Mouse (Mus musculus) heart, embryonic 11.5 days (tissue): ENCODE measurements around the gene Rarb. TPM values are rescaled to one million over a fixed set of nuclear protein-coding genes. Genes with fewer than 3 reads are reported as not detected.

ENCODE experiments used
- ATAC-seq: fragments of 200-750 bp; cut with Nextera tagmentation; replicated peaks from 2 replicates; pipeline ENCODE4 v1.8.0; 2017; ENCODE audit warnings: moderate library complexity; ENCODE audit not compliant: insufficient number of reproducible peaks, low FRiP score, low TSS enrichment
- H3K27ac ChIP-seq: fragments of 300-500 bp; sonication (generic); 2 replicates; pipeline ENCODE4 v1.5.1; 2014; ENCODE audit warnings: mild to moderate bottlenecking, low read depth, low read length
- H3K27me3 ChIP-seq: fragments of 300-500 bp; sonication (generic); 2 replicates; pipeline ENCODE4 v1.6.1; 2014; ENCODE audit warnings: mild to moderate bottlenecking, low read length, mixed read lengths; ENCODE audit not compliant: control insufficient read depth, insufficient read depth
- H3K36me3 ChIP-seq: fragments of 300-500 bp; sonication (generic); 2 replicates; pipeline ENCODE4 v1.6.1; 2014; ENCODE audit warnings: mild to moderate bottlenecking, low read length, moderate library complexity, mixed read lengths; ENCODE audit not compliant: control insufficient read depth, insufficient read depth
- H3K4me1 ChIP-seq: fragments of 300-500 bp; sonication (generic); 2 replicates; pipeline ENCODE4 v1.6.1; 2014; ENCODE audit warnings: low read length; ENCODE audit not compliant: control insufficient read depth, insufficient read depth
- H3K4me2 ChIP-seq: fragments of 300-500 bp; sonication (generic); 2 replicates; pipeline ENCODE4 v1.6.1; 2014; ENCODE audit warnings: mild to moderate bottlenecking, moderate library complexity
- H3K4me3 ChIP-seq: fragments of 300-500 bp; sonication (generic); 2 replicates; pipeline ENCODE4 v1.5.1; 2014; ENCODE audit warnings: low read depth, low read length
- H3K9ac ChIP-seq: fragments of 300-500 bp; sonication (generic); 2 replicates; pipeline ENCODE4 v1.6.1; 2014; ENCODE audit warnings: mild to moderate bottlenecking, low read depth, low read length, moderate library complexity
- H3K9me3 ChIP-seq: fragments of 300-500 bp; sonication (generic); replicated peaks from 2 replicates; pipeline ENCODE4 v1.6.1; 2016; ENCODE audit warnings: low read length; ENCODE audit not compliant: control insufficient read depth
- WGBS: fragments of 180-500 bp; shearing (Covaris S2); extraction: QIAGEN DNeasy Blood & Tissue Kit; methylation state at CpG from one replicate; pipeline ENCODE4 v1.1.7; 2014; ENCODE audit not compliant: insufficient replicate concordance; 5-methylcytosine and 5-hydroxymethylcytosine counted together
- polyA plus RNA-seq: library from polyadenylated mRNA; unstranded; fragments of >200 nt; fragmentation: Nextera tagmentation; extraction: Ambion mirVana; gene quantifications from 2 replicates; pipeline ENCODE4 v1.2.1, GENCODE M21; 2014

The Rarb gene
- polyA plus RNA-seq, 1 experiment from 2014 or later: 18.1 TPM

DNA sequence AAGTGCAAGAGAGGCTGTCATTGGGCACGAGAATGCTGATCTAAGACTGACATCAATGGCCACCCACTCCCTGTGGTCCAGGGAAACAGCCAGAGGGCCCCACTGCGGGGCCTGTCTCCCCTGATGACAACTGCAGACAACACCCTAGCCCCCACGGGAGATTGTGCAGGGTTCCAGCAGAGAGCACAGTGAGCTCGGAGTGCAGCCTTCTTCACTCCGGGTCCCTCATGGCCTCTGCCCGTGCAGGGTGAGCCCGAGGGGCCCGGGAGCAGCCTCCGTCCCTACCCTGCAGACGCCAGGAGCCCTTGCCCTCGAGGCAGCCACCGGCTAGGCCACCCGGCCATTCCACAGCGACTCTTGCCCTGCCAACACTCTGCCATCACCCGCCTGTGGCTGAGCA is 95.0 kb downstream of the Rarb start:
- no peaks in the 10 kb centered on the region for H3K27me3 ChIP-seq
- H3K4me3 ChIP-seq: no peak overlapping the region
- no peaks in the 10 kb centered on the region for H3K4me1 ChIP-seq
- no peak overlapping the region for H3K4me2 ChIP-seq
- no peaks in the 10 kb centered on the region for H3K9me3 ChIP-seq
- H3K36me3 ChIP-seq: no peaks in the 10 kb centered on the region
- 80% methylated on average over 15 of the region's 15 CpGs for WGBS
- H3K9ac ChIP-seq: no peak overlapping the region
- ATAC-seq: no peak
- no peak overlapping the region for H3K27ac ChIP-seq

DNA sequence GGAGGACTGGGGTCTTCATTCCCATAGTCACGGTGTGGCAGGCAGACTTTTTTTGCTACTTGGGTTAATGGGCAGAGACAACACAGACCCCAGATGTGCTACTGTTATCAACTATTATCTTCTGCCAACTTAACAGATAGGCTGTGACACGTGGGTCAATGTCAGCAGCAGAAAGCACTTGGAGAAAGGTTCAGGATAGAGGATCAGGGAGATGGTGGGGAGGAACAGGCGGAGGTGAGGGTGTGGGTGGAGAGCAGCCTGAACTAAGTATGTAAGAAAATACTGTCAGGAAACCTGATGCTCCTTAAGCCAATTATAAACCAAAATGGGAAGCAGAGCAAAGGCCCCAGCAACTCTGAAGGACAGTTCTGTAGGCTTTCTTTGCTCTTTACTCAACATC is 101.1 kb downstream of the Rarb start:
- no peaks in the 10 kb centered on the region for H3K36me3 ChIP-seq
- H3K4me2 ChIP-seq: no peak overlapping the region
- 34% methylated on average over 3 of the region's 3 CpGs for WGBS
- no peaks in the 10 kb centered on the region for H3K9me3 ChIP-seq
- no peak overlapping the region for H3K27ac ChIP-seq
- no peak overlapping the region for H3K9ac ChIP-seq
- no peak for ATAC-seq
- peaks cover 14% of the 10 kb centered on the region for H3K4me1 ChIP-seq
- H3K27me3 ChIP-seq: no peaks in the 10 kb centered on the region
- H3K4me3 ChIP-seq: no peak overlapping the region

DNA sequence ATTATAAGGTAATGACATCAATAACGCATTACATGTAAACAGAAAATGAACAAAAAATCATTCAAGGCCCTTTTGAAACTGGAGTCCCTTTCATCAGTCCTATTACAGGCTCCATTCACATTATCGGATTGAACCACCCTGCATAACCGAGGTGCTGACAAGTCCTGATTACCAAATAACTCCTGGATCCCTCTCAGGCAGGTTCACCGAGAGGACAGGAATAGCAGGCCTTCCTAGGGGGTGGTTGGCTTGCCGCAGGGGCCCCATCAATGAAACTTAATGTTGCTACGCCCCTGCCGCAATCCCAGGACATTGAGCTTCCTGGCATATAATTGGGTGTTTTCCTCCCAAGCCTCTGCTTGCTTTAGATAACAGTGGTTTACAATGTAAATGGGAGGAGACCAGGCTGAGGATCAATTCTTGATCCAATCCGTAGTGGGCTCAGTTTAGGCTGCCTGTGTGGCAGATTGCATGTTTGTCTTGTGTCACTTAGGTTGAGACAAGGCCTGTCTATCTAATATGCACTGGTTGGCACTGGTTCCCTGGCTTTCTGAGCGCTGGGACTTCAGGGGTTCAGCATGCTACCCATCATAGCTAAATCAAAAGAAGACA is 104.5 kb downstream of the Rarb start:
- peak; percentile 65; the same call in 1 of the 2 replicates for ATAC-seq
- 16% methylated on average over 9 of the region's 9 CpGs for WGBS
- Histone ChIP-seq H3K9me3 (no peaks in the 10 kb centered on the region), H3K4me1 (peaks cover 14% of the 10 kb centered on the region), H3K27ac (no peak overlapping the region), H3K36me3 (no peaks in the 10 kb centered on the region), H3K9ac (no peak overlapping the region), H3K4me2 (peak overlapping the region; percentile 24), H3K27me3 (no peaks in the 10 kb centered on the region), H3K4me3 (no peak overlapping the region)

DNA sequence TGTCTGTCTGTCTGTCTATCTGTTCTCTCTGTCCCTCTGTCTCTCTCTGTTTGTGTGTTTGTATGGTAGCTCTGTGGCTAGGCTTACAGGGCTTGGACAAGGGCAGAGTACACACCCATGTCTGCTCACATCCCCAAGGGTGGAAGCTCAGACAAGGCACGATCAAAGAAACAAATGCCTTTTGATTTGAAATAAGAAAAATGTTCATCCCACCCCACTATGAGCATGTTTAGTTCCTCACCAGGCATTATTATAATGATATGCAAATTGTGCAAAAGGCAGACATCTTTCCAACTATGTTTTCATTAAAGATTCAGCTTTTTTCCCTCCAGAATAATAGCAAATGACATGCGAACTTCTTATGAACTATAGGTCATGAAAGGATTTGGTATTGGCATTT is 105.2 kb downstream of the Rarb start:
- Histone ChIP-seq H3K36me3 (no peaks in the 10 kb centered on the region), H3K27ac (no peak overlapping the region), H3K9me3 (no peaks in the 10 kb centered on the region), H3K4me2 (no peak overlapping the region), H3K9ac (no peak overlapping the region), H3K27me3 (no peaks in the 10 kb centered on the region), H3K4me3 (no peak overlapping the region), H3K4me1 (peaks cover 14% of the 10 kb centered on the region)
- 64% methylated on average over 2 of the region's 2 CpGs for WGBS
- ATAC-seq: no peak

DNA sequence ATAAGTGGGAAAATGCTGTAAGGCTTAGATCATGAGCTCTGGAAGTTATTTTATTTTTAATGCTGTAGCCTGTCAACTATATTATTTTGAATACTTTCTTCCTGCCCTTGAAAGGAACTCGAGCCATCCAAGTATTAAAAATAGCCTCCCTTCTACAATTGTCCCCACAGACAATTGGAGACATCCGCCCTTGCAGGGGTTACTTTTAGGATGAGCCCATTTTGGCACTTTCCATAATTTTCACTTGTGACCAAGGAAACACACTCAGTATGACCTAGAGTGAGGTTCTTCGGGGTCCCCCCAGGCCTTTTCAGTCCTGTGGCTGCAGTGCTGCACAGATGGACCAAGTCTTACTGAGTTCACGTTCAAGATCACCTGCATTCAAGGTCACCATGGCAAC is 119.7 kb downstream of the Rarb start:
- ATAC-seq: no peak
- Histone ChIP-seq H3K4me2 (no peak overlapping the region), H3K4me3 (no peak overlapping the region), H3K9me3 (no peaks in the 10 kb centered on the region), H3K9ac (no peak overlapping the region), H3K36me3 (no peaks in the 10 kb centered on the region), H3K4me1 (peaks cover 6% of the 10 kb centered on the region; the same call in 1 of the 2 replicates), H3K27ac (no peak overlapping the region), H3K27me3 (no peaks in the 10 kb centered on the region)
- 78% methylated on average over 4 of the region's 4 CpGs for WGBS

DNA sequence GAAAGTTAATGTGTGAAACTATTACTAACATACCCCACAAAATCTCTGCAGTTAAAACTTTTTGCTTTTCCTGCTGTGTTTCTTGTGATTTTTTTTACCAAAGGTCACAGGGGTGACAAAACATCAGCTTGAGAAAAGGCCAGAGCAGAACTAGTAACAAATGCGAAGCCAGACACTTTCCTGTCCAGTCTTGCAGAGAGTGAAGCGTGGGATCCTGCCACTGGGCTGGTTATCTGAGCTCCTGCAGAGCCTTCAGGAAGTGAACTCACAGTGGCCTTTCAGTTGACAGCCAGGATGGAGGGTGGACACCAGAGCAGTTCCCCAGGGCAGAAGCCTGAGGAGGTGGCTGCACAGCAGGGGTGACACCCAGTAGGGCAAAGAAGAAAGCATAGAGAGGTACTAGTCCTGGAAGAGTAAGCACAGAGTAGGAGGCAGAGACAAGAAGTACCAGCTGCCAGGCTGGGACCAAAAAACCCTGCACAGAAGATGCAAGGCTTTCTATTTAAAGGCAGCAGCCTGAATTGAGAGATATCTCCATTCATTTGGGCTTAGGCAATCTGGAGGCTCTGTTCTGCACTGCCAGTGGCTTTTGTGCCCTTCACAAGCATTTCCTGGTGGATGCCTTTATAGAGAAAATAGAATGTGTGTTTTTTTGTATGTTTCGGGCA is 123.4 kb downstream of the Rarb start:
- H3K9ac ChIP-seq: no peak overlapping the region
- H3K27ac ChIP-seq: peak overlapping the region; percentile 70; the same call in 1 of the 2 replicates
- no peaks in the 10 kb centered on the region for H3K27me3 ChIP-seq
- H3K9me3 ChIP-seq: no peaks in the 10 kb centered on the region
- H3K4me1 ChIP-seq: peaks cover 6% of the 10 kb centered on the region; the same call in 1 of the 2 replicates
- H3K4me2 ChIP-seq: no peak overlapping the region
- ATAC-seq: peak; percentile 69
- WGBS: 26% methylated on average over 3 of the region's 3 CpGs
- no peak overlapping the region for H3K4me3 ChIP-seq
- no peaks in the 10 kb centered on the region for H3K36me3 ChIP-seq

DNA sequence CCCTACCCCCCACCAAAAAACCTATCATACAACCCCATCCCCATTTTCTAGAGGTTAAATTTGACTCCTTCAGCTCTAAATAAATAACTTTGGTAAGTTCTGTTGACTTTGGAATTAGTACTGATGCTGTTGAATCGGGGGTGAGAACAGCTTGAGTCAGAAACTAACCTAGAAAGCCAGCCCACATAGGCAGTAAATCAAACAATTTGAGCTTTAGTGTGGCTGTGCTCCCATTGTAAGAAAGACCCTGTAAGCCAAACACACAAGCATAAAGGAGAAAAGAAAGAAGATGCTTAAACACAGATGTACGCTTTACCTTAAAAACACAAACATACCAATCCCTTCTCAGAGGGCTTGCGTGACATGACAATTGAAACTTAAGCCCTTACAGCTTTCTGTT is 140.6 kb downstream of the Rarb start:
- Histone ChIP-seq H3K27ac (no peak overlapping the region), H3K4me3 (no peak overlapping the region), H3K36me3 (no peaks in the 10 kb centered on the region), H3K4me2 (no peak overlapping the region), H3K9me3 (no peaks in the 10 kb centered on the region), H3K9ac (no peak overlapping the region), H3K27me3 (no peaks in the 10 kb centered on the region), H3K4me1 (no peaks in the 10 kb centered on the region)
- 81% methylated on average over 3 of the region's 3 CpGs for WGBS
- ATAC-seq: no peak

DNA sequence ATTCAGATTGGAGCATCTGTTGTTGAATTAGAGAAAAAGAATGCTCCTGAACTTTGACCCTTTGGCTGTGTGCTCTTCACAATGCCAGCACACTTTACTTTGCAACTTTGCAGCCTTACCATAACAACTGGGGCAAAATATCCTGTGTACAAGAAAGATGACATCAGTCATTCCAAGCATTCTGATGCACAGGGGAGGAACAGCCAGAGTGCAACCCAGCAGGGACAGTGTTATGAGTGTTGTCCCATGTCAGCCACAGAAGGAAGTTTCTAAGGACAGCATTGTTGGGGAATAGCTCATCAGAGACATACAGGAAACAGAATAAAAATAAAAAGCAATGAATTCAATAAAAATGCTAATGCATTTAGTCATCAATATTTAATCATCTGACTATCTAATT is 141.9 kb downstream of the Rarb start:
- Histone ChIP-seq H3K27me3 (no peaks in the 10 kb centered on the region), H3K4me2 (no peak overlapping the region), H3K4me3 (no peak overlapping the region), H3K36me3 (no peaks in the 10 kb centered on the region), H3K4me1 (no peaks in the 10 kb centered on the region), H3K27ac (no peak overlapping the region), H3K9me3 (no peaks in the 10 kb centered on the region), H3K9ac (no peak overlapping the region)
- no peak for ATAC-seq

DNA sequence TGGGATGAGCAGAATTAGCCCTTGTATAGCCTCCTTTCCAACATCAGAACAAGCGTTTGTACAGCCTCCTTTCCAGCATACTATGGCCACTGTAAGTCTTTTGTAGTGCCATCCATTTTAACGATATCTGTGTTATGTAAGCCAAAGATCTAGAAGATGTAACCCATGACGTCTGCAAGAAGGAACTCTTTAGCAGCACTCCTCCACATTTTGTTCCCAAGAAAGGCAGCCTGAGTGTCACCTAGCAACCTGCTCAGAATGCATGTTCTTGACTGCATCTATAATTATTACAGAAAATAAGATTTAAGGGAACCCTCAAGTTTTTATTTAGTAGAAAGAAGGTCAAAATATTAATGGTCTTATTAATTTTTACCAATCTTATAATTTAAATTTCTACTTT is 148.4 kb downstream of the Rarb start:
- no peak overlapping the region for H3K4me2 ChIP-seq
- no peak overlapping the region for H3K27ac ChIP-seq
- ATAC-seq: no peak
- no peaks in the 10 kb centered on the region for H3K9me3 ChIP-seq
- H3K4me3 ChIP-seq: no peak overlapping the region
- H3K9ac ChIP-seq: no peak overlapping the region
- H3K4me1 ChIP-seq: no peaks in the 10 kb centered on the region
- H3K27me3 ChIP-seq: no peaks in the 10 kb centered on the region
- no peaks in the 10 kb centered on the region for H3K36me3 ChIP-seq
- 66% methylated on average over 3 of the region's 3 CpGs for WGBS
